8 mouse cellular contexts compared by ENCODE assay signal in the genomic region with DNA sequence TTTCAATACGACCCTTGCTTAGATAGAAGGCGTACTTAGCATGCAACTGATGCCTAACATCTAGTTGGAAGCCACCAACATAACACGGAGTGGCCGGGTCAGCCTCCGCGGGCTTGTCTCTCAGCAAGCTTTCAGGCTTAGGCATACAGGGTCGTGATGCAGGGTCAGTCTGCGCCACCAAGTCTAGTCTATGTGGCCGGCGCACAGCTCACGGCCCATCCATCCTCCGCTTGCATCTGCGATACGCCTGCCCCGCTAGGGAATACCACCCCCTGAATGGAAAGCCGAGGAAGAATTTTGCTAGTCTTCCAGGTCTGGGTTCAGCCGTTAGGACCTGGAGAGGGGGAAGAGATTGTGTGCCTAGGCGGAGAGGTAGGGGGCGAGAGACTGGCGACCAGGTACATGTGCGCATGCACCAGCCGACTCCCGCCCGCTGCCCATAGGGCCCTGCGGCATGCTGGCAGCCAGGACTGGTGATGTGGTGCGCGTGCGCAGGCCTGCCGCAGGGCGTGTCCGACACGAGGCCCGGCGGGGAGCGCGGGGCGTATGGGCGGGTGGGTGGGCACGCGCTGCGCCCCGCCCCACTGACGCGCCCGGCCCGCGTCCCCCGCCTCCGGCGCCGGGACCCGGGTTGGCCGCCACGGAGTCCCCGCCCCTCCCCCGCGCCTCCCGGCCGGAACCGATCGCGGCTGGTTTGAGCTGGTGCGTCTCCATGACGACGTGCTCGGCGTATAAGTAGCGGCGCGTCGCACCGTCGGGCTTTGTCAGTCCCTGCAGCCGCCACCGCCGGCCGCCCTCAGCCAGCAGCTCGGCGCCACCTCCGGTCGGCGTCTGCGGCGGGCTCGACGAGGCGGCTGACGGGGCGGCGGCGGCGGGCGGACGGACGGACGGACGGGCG. TPM values are rescaled to one million over a fixed set of nuclear protein-coding genes. Genes with fewer than 3 reads are reported as not detected.
A peak's percentile ranks its signal among the peaks of the same experiment; 100 is the strongest.
DNase-seq lines count a peak whose midpoint lies in the region; ATAC-seq and TF ChIP-seq lines count a peak whose summit lies in the region.

A gene (plus strand): TSS at position 586 of the 898 bp plus-strand sequence.

- H3K9me3 ChIP-seq in ES-E14 (ENCODE audit: control insufficient read depth, insufficient read depth, low read depth, low read length) = no peaks in the 10 kb centered on the region
- no peaks in the 10 kb centered on the region for H3K9me3 ChIP-seq in forebrain, embryonic 16.5 days (ENCODE audit: control insufficient read depth, low read length)
- no peaks in the 10 kb centered on the region for H3K9me3 ChIP-seq in lung, embryonic 15.5 days

- in situ Hi-C loops in ES-E14 (cut with MboI; ENCODE audit: low sequenced_read_pairs in 2 of 2, unreplicated experiment in 2 of 2) = no loop called here

- no peaks in the 10 kb centered on the region; a peak in 1 of 4 replicates for H3K4me1 ChIP-seq in ES-E14 (ENCODE audit: control insufficient read depth in 2 of 2, insufficient read depth in 2 of 2, low read length in 2 of 2, poor library complexity in 1 of 2)
- H3K4me1 ChIP-seq in forebrain, embryonic 16.5 days (replicated peaks; ENCODE audit: control insufficient read depth, insufficient read depth, low read length) = peaks cover 24% of the 10 kb centered on the region
- H3K4me1 ChIP-seq in lung, embryonic 15.5 days = peaks cover 9% of the 10 kb centered on the region; the same call in 1 of the 2 replicates

- peak within 1 kb of the TSS; percentile 92 for H3K27ac ChIP-seq in ES-E14 (ENCODE audit: insufficient read depth, low read depth, low read length, poor library complexity, severe bottlenecking)
- peak within 1 kb of the TSS; percentile 82 for H3K27ac ChIP-seq in forebrain, embryonic 16.5 days (ENCODE audit: low read length)
- peak within 1 kb of the TSS; percentile 84 for H3K27ac ChIP-seq in lung, embryonic 15.5 days

- H3K27me3 ChIP-seq in forebrain, embryonic 16.5 days (replicated peaks; ENCODE audit: control insufficient read depth, insufficient read depth, low read length) = no peaks in the 10 kb centered on the region
- no peaks in the 10 kb centered on the region for H3K27me3 ChIP-seq in lung, embryonic 15.5 days

- WGBS in forebrain, embryonic 16.5 days = under 1% methylated on average over 62 of the region's 98 CpGs
- under 1% methylated on average over 76 of the region's 98 CpGs for WGBS in lung, embryonic 15.5 days

- peak; percentile 89 for DNase-seq in ES-E14 (ENCODE audit: low read depth, low spot score)
- peak; percentile 98 for DNase-seq in cerebellum, adult 11-12 months
- DNase-seq in heart, postnatal 36 days = peak; percentile 96
- peak; percentile 94 to 97 for DNase-seq in layer of hippocampus, adult 8-10 months (ENCODE audit: low spot score in 2 of 2)
- DNase-seq in ovary, adult 18-20 months (ENCODE audit: low spot score) = peak; percentile 95
- peak; percentile 98 for DNase-seq in thymus, postnatal 0 days (ENCODE audit: low spot score)

- ATAC-seq in forebrain, embryonic 16.5 days = peak; percentile 96
- peak; percentile 97 for ATAC-seq in lung, embryonic 15.5 days (ENCODE audit: borderline replicate concordance, extremely low read depth, low FRiP score, low TSS enrichment)

- peak within 1 kb of the TSS; percentile 87 to 95 for H3K4me3 ChIP-seq in ES-E14 (ENCODE audit: insufficient read depth in 1 of 2, low read depth in 1 of 2, low read length in 2 of 2, poor library complexity in 1 of 2, severe bottlenecking in 1 of 2)
- H3K4me3 ChIP-seq in forebrain, embryonic 16.5 days (replicated peaks; ENCODE audit: low read length) = peak within 1 kb of the TSS; percentile 98
- peak within 1 kb of the TSS; percentile 96 for H3K4me3 ChIP-seq in lung, embryonic 15.5 days

- H3K4me2 ChIP-seq in forebrain, embryonic 16.5 days (ENCODE audit: low read length) = peak within 1 kb of the TSS; percentile 90
- peak within 1 kb of the TSS; percentile 64 for H3K4me2 ChIP-seq in lung, embryonic 15.5 days

- H3K36me3 ChIP-seq in ES-E14 (ENCODE audit: control insufficient read depth, insufficient read depth, low read length, poor library complexity, severe bottlenecking) = peaks cover 27% of the 10 kb centered on the region
- peaks cover 8% of the 10 kb centered on the region for H3K36me3 ChIP-seq in forebrain, embryonic 16.5 days (ENCODE audit: control insufficient read depth, insufficient read depth)
- peaks cover 23% of the 10 kb centered on the region for H3K36me3 ChIP-seq in lung, embryonic 15.5 days

- peak within 1 kb of the TSS; percentile 97 for H3K9ac ChIP-seq in ES-E14 (ENCODE audit: insufficient read depth, low read depth, low read length, poor library complexity, severe bottlenecking)
- H3K9ac ChIP-seq in forebrain, embryonic 16.5 days (replicated peaks; ENCODE audit: low read depth, low read length) = peak within 1 kb of the TSS; percentile 94
- peak within 1 kb of the TSS; percentile 86 for H3K9ac ChIP-seq in lung, embryonic 15.5 days

- intact Hi-C loops in heart, postnatal 36 days (cut with DNase I) = loop anchor here (2.0 to 10.0 kb wide), 4 partner anchors 104 to 280 kb away; a partner anchor contains a TSS

TF ChIP-seq in ES-E14, 5 proteins besides CTCF, POLR2A, EP300 and RAD21:
- TF ChIP-seq ZC3H11A (IDR thresholded peaks at IDR 0.05; ENCODE audit: borderline replicate concordance, low read depth, low read length) (no peak), MAFK (IDR thresholded peaks at IDR 0.05; ENCODE audit: insufficient read depth, low read depth, low read length) (no peak), HCFC1 (IDR thresholded peaks at IDR 0.05; ENCODE audit: borderline replicate concordance, insufficient read depth, low read length) (peak; percentile 57; the same call in 1 of the 2 replicates)
TF ChIP-seq in ES-E14: peak in this region for 1.

RNA-seq across cellular contexts. Expression of the gene that starts here (rescaled TPM):
- 822 and 869 TPM in 2 replicates for total RNA-seq in ES-E14 (2012; rRNA removed)
- 217 and 246 TPM in 2 replicates for polyA plus RNA-seq in forebrain, embryonic 16.5 days (2015; fragmentation: Nextera tagmentation; extraction: Ambion mirVana)
- 10 to 100 TPM; 54.6 to 75.2 TPM for total RNA-seq in heart, postnatal 36 days (2021)
- total RNA-seq in layer of hippocampus, adult 8-10 months (2022) = 10 to 100 TPM; 66.4 to 90.7 (median 85.7) TPM
- polyA plus RNA-seq in lung, embryonic 15.5 days (2015; fragmentation: Nextera tagmentation; extraction: Ambion mirVana) = 192 and 214 TPM in 2 replicates
- polyA plus RNA-seq in thymus, postnatal 0 days (2015; fragmentation: Nextera tagmentation; extraction: Ambion mirVana) = 101 and 116 TPM in 2 replicates

Comparison
In these comparisons a context has a peak if more than half of its experiments do, and no peak if none do; other contexts are left out.
1. Peak in every context shown above with its lines: DNase-seq, ATAC-seq, H3K4me3 ChIP-seq and H3K27ac ChIP-seq.